Mouse (Mus musculus) kidney, adult 2 months (tissue): Measurements from ENCODE around the gene Sirt2.

Experiments
- CTCF ChIP-seq: fragments of 200-500 bp; conservative IDR thresholded peaks from 2 replicates; pipeline ENCODE4 v1.5.1; 2011; ENCODE audit warnings: low read depth, mild to moderate bottlenecking, control low read depth, low read length, moderate library complexity, mixed read lengths; ENCODE audit not compliant: insufficient read depth, insufficient read length
- POLR2A ChIP-seq: fragments of 200-500 bp; IDR thresholded peaks from one replicate; pipeline ENCODE4 v1.6.1; 2011; ENCODE audit warnings: low read depth, low read length, control low read depth

DNA sequence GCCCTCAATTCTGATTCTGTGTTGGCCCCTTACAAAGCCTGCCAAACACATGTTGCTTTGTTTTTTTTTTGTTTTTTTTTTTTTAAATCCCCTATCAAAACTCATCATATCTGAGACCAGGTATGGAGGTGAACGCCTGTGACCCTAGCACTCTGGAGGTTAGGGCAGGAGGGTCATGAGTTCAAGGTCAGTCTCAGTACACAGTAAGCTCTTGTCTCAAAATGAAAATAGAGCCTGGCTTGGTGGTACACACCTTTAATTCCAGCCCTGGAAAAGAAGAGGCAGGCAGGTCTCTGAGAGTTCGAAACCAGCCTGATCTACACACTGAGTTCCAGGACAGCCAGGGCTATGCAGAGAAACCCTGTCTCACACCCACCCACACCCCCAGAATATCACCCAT lies 46.9 kb upstream of the Sirt2 start:
- TF ChIP-seq CTCF, result no peak
- no peak for TF ChIP-seq POLR2A
